Mouse (Mus musculus): ENCODE measurements around the gene Prok1. TPM values are rescaled to one million over a fixed set of nuclear protein-coding genes. Genes with fewer than 3 reads are reported as not detected.

Gene Prok1
- polyA plus RNA-seq, 2 experiments from 2014 or later: not detected

DNA sequence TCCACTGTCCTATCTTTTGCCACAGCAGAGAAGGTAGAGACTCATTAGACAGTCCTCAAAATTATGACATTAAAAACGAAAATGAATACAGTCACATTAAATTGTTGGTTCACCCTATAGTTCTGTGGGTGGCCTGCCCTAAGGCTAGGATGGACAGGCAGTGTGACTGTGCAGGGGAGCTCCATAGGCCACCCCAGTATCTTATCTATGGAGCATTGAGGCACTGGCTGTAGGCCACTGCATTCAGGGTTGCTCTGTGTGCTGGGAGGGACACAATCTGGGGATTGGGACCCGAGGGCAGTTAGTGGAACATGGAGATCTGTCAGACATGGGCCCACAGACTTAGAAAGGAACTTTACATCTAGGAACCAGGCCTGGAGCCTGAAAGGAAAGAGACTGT is 5.6 kb downstream of the Prok1 start:
- no peak for ATAC-seq

DNA sequence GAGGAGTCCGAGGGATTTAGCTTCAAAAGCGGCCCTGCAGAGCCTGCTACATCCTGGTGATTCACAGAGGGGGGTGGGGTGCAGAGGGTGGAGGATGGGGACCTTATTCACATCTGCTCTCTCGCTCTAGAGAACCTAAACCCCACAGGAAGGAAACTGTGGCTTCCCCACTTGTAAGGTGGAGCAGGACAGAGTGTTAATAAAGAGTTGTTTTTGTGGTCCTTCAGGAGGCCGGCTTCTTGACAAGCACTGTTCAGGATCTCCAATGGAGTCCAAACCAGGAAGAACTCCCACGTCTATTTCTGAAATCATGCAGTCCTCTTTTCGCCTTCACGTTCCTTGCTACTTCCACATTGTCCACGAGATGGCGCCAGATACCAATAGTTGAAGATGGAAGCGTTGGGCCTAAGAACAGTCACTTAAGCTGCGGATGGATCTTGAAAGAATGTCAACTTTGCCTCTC is 6.1 kb downstream of the Prok1 start:
- ATAC-seq: peak; percentile 97

GRCm38 (mm10) chr3:107231202-107231601 is 8.3 kb downstream of the Prok1 start:
- no peak for ATAC-seq

DNA sequence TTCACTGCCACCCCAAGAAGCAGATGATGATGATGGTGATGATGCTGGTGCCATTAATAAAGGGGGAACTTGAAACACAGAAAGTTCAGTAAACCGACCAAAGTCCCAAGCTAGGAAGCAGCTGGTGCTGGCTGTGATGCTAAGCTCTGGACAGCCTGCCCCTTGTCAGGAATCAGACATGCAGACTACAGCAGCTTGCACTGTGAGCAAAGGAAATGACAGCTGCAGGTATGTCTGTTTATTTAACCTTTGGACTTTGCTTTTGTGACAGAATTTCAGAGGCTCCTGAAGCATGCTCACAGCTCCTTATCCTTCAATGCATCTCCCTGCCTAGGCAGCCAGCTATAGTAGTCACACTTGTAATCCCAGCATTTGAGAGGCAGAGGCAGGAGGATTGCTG is 9.0 kb downstream of the Prok1 start, which contains the start of gene A630076J17Rik:
TSS of gene A630076J17Rik (plus strand) at position 88 of the 400 bp plus-strand sequence.
- ATAC-seq: no peak

DNA sequence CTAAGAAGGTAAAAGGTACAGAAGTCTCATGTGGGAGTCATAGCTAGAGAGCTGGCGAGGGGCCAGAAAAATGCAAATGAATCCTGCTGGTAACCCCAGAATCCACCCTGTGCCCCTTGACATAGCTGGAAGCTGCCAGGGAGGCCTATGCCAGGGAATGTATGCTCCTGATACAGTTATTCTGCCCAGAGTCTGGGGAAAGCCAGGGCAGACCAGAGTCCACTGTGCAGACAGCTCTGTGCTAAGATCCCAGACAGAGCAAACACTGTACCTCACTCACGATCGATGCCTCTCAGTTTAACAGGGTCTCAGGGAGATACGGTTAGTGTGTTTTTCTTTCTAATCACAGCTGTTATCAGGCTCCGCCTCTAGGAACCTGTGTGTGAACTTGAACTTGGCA is 9.7 kb downstream of the Prok1 start:
- no peak for ATAC-seq

- no peak for ATAC-seq
Observed at GRCm38 (mm10) chr3:107229221-107229620, 10.3 kb downstream of the Prok1 start.

- ATAC-seq: no peak
Observed at GRCm38 (mm10) chr3:107225820-107226219, 13.7 kb downstream of the Prok1 start.

GRCm38 (mm10) chr3:107223230-107223629 is 16.3 kb downstream of the Prok1 start:
- ATAC-seq: no peak

DNA sequence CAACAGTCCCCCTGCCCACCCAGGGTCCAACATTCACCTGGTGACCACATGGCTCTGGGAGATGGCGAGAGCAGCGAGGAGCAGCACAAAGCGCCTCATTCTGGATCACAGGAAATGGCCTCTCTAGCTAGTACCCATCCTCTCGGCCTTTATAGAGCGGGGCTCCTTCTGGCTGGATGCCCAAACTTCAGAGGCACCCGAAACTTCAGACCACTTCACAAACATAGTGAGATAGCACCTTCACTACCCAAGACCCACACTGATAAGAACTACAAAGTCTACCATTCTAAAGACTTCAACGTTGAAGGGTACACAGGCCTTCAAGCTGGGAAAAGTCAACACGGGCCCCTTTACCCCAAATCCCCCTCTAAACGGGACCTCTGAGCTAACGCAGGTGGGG is 17.9 kb downstream of the Prok1 start, which contains the start of gene Cym:
TSS of gene Cym (minus strand) at position 125 of the 400 bp plus-strand sequence.
- no peak for ATAC-seq

- ATAC-seq: no peak
Observed at GRCm38 (mm10) chr3:107218572-107218971, 20.9 kb downstream of the Prok1 start.

GRCm38 (mm10) chr3:107217101-107217480 is 22.4 kb downstream of the Prok1 start:
- no peak for ATAC-seq

- no peak for ATAC-seq
Observed at GRCm38 (mm10) chr3:107216400-107217100, 23.0 kb downstream of the Prok1 start.

GRCm38 (mm10) chr3:107214606-107215005 is 24.9 kb downstream of the Prok1 start:
- no peak for ATAC-seq

DNA sequence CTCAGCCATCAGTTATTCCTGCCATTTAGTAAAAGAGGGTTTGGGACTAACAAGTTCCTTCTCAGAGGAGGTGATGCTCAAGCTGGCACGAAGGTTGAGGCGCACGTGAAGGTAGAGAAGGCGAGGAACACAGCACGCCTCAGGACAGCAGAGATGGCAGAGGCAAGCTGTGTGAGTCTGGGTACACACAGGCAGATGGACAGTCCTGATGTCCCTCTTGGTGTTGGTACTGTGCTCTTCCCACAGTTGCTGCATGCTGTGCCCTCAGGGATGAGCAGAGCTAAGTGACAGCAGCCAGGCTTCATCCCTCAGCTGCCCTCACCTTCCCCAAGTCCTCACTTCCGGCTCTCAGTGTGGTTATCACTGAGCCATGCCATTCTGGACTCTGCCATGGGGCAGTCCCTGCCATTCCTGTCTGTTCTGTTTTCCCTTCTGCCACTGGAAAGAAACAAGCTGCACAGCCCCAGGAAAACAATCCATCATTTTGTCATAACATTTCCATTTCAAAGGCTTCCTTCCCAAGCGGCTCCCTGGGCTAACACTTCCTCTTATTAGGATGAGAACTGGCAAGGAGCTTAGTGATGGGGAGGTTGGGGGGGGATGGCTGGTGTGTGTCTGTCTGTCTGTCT is 31.8 kb downstream of the Prok1 start:
- no peak for ATAC-seq

DNA sequence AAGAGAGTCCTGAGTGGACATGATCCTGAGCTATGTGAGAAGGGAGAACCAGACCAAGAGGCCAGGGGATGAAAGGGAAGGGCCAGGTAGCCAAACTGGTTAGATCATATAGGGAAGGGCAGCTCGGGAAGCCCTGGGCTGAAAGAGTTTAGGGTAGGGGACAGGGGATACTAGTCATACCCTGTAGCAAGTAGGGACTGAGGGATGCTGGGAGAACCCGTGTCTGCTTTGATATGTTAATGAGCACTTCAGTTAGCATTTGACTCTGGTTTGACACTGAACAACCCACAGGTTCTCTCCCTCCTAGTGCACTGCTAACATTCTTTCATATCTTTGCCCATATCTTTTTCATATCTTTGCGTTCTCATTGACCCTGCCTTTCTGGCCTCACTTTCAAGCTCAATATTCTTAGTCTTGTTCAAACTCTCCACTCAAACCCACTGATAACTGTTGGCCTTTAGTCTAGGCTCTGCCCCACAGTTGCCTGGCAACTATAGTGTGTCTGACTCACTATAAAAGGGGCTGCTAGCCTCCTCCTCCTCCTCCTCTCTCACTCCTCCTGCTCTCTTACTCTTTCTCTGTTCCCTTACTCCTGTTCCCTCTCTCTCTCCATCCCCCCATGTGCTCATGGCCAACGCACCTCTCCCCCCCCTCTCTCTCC is 32.9 kb downstream of the Prok1 start:
- peak; percentile 80 for ATAC-seq

DNA sequence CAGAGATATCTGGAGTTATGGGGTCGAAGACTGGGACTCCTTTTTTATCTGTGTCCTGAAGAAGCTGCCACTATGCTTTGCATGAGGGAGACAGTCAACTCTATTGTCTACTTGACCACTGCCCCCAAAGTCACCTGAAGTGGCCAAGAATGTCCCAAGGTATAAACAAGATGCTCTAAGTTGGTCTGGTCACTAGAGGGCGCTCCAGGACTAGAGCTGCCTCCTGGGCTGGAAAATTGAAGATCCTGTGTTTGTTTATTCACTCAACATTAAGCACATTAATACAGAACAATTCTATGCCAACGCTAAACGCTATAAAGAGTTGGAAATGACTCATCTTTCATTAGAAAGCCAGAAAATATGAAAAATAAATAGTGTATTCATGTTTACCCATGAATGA is 33.5 kb downstream of the Prok1 start:
- ATAC-seq: peak; percentile 74

- ATAC-seq: no peak
Observed at GRCm38 (mm10) chr3:107205170-107205569, 34.3 kb downstream of the Prok1 start.

- no peak for ATAC-seq
Observed at GRCm38 (mm10) chr3:107204413-107204812, 35.1 kb downstream of the Prok1 start.

DNA sequence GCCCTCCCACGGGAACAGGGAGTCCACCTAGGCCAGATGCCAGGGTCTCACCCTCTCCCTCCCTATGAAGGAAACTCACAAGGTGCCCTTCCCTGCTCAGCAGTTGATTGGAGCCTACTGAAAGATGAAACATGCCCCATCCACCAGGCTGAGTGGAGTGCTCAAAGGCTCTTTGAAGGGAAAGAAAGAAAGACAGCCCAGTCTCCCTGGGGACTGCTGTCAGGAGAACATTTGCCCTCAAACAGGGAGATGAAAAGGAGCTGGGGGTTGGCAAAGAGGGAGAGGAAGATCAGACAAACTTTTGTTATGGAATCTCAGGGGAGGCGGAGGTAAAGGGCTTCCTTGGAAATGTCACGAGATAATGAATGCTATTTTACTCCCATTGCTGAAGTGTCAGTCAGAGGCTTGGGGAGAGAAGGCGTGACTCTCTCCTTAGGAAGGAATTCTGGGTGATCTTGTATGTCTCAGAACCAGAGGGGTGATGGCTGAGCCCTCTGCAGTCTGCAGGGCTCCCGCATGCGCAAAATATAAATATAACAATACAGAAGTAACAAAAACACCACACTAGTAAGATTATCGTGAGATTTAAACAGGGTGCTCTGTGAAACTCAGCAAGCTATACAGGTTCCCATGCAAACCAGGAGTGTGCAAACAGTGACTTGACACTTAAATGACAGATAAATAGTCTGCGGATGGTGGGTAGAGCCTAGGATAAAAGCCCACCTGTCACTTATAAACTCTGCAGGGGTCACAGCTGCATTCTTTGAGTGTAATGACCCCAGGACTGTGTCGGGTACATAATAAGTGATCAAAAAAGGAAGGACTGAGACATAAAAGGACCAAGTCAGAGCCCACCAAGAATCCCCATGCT is 38.0 kb downstream of the Prok1 start:
- ATAC-seq: no peak

DNA sequence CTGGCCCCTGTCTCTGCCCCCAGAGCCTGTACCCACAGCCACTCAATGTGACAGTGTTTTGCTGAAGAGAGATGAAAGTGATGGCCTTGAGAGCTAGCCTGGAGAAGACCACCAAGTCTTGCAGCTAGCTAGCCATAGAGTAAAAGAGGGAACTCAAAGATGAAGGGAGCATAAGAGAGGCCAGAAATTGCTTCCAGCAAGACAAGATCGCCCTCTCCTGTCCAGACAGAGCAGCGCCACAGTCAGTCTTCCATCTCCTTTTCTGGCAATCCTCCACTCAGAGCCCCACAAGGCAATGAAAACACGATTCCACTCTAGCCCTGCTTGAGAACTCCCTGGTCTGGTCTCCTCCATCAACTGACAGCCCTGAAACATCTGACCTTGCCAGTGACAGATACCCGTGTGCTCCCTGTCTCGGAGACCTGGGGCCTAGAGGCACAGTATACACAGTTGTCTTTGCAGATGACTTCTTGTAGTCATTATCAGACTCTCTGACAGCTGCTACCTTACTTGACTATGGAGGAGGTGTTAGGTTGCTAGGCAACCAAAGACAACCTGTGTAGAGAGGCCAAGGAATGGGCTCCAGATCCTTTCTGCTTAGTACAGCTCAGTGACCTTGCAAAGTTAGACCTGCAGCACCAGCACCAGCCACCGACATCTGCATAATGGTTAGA is 51.1 kb downstream of the Prok1 start:
- peak; percentile 60 for ATAC-seq

DNA sequence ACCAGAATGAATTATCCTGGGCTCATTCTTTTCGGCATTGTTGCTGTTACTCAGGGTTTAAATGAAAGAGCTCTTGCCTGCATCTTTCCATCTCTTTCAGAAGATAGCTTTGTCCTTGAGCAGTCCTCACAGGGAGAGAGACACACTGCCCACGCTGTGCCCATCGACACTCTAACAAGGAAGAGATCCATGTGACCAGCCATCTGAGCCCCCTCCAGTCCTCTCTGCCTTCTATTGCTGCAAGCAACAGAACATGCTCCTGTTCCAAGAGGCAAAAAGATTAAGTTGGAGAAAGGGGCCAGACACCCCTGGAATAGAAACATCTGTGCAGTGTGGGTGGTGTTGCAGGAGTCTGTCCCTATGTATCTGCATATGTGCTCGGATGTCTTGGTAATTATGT is 52.5 kb downstream of the Prok1 start:
- no peak for ATAC-seq

DNA sequence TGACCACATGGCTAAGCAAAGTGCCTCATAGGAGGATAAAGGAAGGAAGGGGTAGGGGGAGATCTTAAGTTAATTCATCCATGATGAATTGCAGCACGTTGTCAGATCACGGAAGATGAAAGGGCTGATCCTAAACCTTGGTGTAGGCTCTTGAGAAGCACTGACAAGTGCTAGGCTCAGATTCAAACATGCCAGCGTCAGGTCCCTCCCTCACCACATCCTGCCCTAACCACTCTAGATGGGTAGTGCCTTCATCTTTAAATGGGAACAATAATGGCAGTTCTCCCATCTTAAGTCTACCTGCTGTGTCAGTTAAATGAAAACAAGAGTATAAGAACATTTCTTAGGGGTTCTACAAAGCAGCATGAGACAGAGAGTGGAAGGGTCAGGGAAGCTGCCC is 53.9 kb downstream of the Prok1 start:
- peak; percentile 95 for ATAC-seq
